Mouse (Mus musculus) G1E (cell line): Measurements from ENCODE around the gene Sgcg. TPM values are rescaled to one million over a fixed set of nuclear protein-coding genes. Genes with fewer than 3 reads are reported as not detected.

Experiments
- ATAC-seq: 2 replicates; pipeline ENCODE4 v1.8.0; 2016; ENCODE audit warnings: mild to moderate bottlenecking; ENCODE audit not compliant: insufficient number of reproducible peaks, poor library complexity, low FRiP score, severe bottlenecking; ENCODE audit errors: extremely low read depth
- DNase-seq: peaks from one replicate; pipeline ENCODE4 v3.0.0; 2012; ENCODE audit warnings: low spot score
- H3K27me3 ChIP-seq: 2 replicates; pipeline ENCODE4 v1.6.1; 2012; ENCODE audit warnings: mild to moderate bottlenecking, low read length, inconsistent platforms; ENCODE audit not compliant: insufficient read depth
- H3K36me3 ChIP-seq: replicated peaks from 2 replicates; pipeline ENCODE3; 2012; ENCODE audit warnings: mild to moderate bottlenecking, inconsistent platforms
- H3K4me1 ChIP-seq: 2 replicates; pipeline ENCODE4 v1.6.1; 2012; ENCODE audit warnings: low read depth, low read length, inconsistent platforms, mixed read lengths; ENCODE audit not compliant: insufficient read depth
- H3K4me3 ChIP-seq: 2 replicates; pipeline ENCODE4 v1.5.1; 2012; ENCODE audit warnings: low read depth, mild to moderate bottlenecking, inconsistent platforms, low read length, moderate library complexity, mixed read lengths
- H3K9me3 ChIP-seq: replicated peaks from 2 replicates; pipeline ENCODE4 v1.6.1; 2012; ENCODE audit warnings: inconsistent platforms
- CTCF ChIP-seq: IDR thresholded peaks from 2 replicates; pipeline ENCODE4 v1.5.1; 2012; ENCODE audit warnings: low read depth, low read length, inconsistent platforms, mixed read lengths
- GATA1 ChIP-seq: IDR thresholded peaks from 2 replicates; pipeline ENCODE4 v1.6.1; 2012; ENCODE audit warnings: borderline replicate concordance, low read length, inconsistent platforms, mixed read lengths
- GATA2 ChIP-seq: IDR thresholded peaks from 2 replicates; pipeline ENCODE4 v1.6.1; 2012; ENCODE audit warnings: low read depth, low read length, inconsistent platforms, borderline replicate concordance
- POLR2AphosphoS5 ChIP-seq: IDR thresholded peaks from 2 replicates; pipeline ENCODE4 v1.6.1; 2012; ENCODE audit warnings: low read depth, low read length, inconsistent platforms; ENCODE audit not compliant: insufficient replicate concordance
- TAL1 ChIP-seq: conservative IDR thresholded peaks from 2 replicates; pipeline ENCODE4 v1.6.1; 2012; ENCODE audit warnings: low read depth, low read length, inconsistent platforms, mixed read lengths
- polyA plus RNA-seq: library from polyadenylated mRNA; stranded (reverse); fragments of >175 nt; gene quantifications from 2 replicates; pipeline ENCODE4 v1.2.3, GENCODE M21; 2012
- total RNA-seq, 2 experiments: library from RNA; stranded (forward) in 1 of 2; stranded (reverse) in 1 of 2; fragments of 200-1000 nt in 1 of 2; fragments of >200 nt in 1 of 2; fragmentation: Nextera tagmentation in 1 of 2; gene quantifications; 2 replicates each; pipeline ENCODE4 v1.2.3; 2014 to 2017

The Sgcg gene
- total and polyA plus RNA-seq, 3 experiments, result 0.16 TPM; not detected in 2

DNA sequence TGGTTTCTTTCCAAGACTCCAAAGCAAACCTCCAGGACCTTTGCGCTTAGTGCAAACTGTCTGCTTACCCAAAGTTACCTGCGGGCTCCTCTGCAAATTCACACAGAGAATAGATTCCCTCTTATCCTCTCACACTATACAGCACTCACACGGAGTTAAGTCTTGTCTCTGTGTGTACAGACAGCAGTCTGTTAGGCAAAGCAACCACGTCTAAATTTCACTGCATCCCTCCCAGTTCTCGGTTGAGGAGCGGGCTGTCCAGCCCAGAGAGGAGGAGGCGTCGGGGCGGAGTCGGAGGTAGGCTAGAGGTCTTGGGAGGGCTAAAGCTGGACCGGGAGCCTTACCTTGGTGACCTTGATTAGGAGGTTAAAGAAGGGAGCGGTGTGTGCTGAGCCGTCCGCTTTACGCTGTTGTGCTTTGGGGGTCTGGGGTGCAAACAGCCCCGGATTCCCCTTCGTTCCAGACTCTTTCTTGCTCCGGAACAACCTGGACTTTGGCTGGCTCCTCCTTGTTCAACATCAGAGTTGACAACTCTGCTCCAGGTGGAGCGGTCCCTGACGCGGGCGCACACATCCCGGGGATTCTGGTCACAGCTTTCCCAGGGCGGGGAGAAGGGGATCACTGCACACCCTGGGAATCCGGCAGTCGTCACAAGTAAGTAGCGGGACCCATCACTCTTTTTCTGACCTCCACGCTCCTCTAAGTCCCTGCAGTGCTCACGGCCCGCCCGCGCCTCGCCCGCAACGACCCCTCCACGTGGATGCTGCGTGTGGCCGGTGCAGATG, 16.3 kb upstream of the Sgcg start:
- H3K27me3 ChIP-seq, result peaks cover 16% of the 10 kb centered on the region

DNA sequence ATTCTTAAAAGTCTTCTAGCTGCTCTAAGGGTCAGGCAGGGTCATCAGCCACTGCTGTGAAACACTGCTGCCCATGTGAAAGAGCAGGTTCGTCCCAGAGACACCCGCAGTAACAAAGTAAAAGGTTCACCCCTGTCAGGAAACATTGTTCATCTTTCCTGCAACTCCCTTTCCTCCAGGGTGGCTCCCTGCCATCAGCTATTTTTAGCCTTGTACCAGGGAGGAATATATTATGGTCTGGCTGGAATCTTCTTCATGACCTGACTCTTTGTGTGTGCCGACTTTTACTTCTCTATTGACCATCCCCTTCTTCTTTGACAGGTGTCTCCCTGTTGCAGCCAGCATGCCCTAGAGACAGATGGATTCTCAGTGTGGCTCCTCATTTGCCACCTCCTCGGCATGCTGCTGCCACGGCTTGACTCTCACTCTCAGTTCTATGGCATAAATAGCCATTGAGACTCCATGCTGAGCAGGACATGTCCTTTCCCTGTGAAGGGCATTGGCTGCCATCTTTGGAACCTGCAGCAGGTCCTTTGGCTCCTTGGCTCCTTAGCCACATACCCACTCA, 9.7 kb upstream of the Sgcg start:
- no peak for ATAC-seq
- Histone ChIP-seq H3K9me3 (no peaks in the 10 kb centered on the region), H3K4me3 (no peak overlapping the region), H3K4me1 (no peaks in the 10 kb centered on the region), H3K27me3 (no peaks in the 10 kb centered on the region; the same call in 1 of the 2 replicates), H3K36me3 (no peaks in the 10 kb centered on the region)
- no peak for DNase-seq
- TF ChIP-seq POLR2AphosphoS5, result no peak
- TF ChIP-seq GATA1, result no peak
- TF ChIP-seq TAL1, result no peak
- no peak for TF ChIP-seq GATA2
- no peak for TF ChIP-seq CTCF

More for the DNA sequence above, 16.3 kb upstream of the Sgcg start:
- ATAC-seq (no peak), DNase-seq (no peak)
- no peaks in the 10 kb centered on the region for H3K9me3 ChIP-seq
- H3K4me3 ChIP-seq, result no peak overlapping the region
- TF ChIP-seq GATA2 (no peak), CTCF (no peak), POLR2AphosphoS5 (no peak), GATA1 (no peak), TAL1 (no peak)
- H3K36me3 ChIP-seq, result no peaks in the 10 kb centered on the region
- H3K4me1 ChIP-seq, result peaks cover 9% of the 10 kb centered on the region

DNA sequence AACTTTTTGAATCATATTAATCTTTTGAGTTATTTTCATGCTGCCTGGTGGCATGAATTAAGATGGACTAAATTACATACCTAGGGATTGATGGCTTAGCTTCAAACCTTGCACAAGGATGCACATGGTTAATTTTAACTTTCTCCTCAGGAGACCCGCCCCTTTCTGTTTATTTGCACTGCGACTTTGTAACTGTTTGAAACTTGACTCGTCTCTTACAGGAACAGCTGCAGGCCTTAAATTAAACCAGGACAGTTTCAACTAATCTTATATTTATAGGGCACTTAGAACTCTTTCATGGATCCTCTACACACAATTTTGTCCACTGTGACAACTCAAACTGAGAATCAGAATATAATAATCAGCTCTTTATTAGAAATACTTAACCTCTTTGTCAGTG, 794 bp upstream of the Sgcg start:
- peaks cover 33% of the 10 kb centered on the region for H3K4me1 ChIP-seq
- no peaks in the 10 kb centered on the region for H3K36me3 ChIP-seq
- H3K4me3 ChIP-seq, result no peak overlapping the region
- ATAC-seq, result no peak
- DNase-seq, result no peak
- no peaks in the 10 kb centered on the region for H3K9me3 ChIP-seq
- H3K27me3 ChIP-seq, result no peaks in the 10 kb centered on the region
- TF ChIP-seq CTCF (no peak), GATA1 (no peak), POLR2AphosphoS5 (no peak), GATA2 (no peak), TAL1 (no peak)

DNA sequence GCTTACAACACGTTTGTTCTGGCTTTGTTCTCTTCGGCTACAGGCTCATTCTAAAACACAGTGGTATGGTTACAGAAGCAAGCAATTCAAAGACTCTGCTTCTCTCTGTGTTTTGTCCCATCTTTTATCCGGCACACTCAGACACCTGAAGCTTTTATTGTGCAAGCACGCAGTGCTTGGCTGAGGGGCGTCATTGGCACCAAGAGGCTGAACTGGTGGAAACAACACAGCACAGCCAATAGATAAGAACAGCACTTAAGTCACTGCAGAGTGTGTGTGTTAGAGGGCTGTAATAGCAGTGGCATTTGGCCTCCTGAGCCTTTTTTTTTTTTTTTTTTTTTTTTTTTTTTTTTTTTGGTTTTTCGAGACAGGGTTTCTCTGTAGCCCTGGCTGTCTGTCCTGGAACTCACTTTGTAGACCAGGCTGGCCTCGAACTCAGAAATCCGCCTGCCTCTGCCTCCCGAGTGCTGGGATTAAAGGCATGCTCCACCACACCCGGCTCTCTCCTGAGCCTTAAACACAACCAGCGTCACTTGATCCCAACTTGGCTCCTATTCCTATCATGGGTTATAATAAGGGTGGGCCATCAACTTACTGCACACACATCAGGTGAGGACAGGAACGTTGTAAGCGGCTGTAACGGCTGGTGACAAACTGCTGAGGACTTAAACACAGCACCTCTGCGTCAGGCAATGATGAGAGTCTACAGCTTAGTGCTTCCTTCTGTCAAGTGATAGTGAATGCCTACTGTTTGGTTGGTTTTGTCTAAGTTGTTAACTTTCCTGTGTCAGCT, 5.5 kb downstream of the Sgcg start:
- no peak for ATAC-seq
- TF ChIP-seq TAL1 (no peak), GATA1 (no peak), GATA2 (no peak), CTCF (no peak), POLR2AphosphoS5 (no peak)
- Histone ChIP-seq H3K36me3 (no peaks in the 10 kb centered on the region), H3K4me1 (peaks cover 13% of the 10 kb centered on the region), H3K9me3 (no peaks in the 10 kb centered on the region), H3K4me3 (no peak overlapping the region), H3K27me3 (no peaks in the 10 kb centered on the region)
- no peak for DNase-seq

DNA sequence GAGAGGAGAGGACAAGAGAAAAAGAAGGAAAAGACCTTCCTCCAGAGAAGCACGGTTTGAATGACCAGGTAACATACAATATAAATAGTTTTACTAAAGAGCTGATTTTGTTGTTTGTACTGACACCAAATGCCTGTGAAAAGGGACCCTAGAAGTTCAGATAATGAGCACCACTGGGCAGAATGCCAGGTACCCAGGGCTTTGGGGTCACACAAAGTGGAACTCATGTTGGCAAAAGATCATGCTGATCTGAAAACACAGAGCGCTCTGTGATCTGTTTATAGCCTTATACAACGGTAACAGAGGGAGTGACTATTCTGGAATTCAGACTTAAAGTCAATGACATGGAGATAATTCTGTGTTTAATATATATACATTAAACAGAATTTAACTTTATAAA, 11.8 kb downstream of the Sgcg start:
- Histone ChIP-seq H3K27me3 (no peaks in the 10 kb centered on the region), H3K9me3 (no peaks in the 10 kb centered on the region), H3K4me3 (no peak overlapping the region), H3K36me3 (no peaks in the 10 kb centered on the region), H3K4me1 (no peaks in the 10 kb centered on the region)
- DNase-seq (no peak), ATAC-seq (no peak)
- TF ChIP-seq GATA1, result no peak
- TF ChIP-seq POLR2AphosphoS5, result no peak
- no peak for TF ChIP-seq TAL1
- TF ChIP-seq CTCF, result no peak
- no peak for TF ChIP-seq GATA2

DNA sequence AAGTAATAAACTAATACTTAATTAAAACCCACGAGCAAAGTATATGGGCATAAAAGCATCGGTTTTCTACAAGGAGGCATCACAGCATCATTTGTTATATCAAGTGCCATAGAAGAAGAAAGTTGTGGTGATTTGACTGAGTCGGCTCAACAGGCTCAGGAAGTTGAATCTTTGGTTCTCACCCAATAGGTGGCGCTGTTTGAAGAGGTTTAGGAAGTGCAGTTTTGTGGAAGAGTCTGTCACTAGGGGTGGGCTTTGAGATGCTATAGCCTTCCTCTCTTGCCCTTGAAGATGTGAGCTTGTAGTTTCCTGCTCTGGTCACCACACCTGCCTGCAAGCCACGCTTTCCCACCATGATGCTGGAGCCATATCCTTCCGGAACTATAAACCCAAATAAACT, 15.7 kb downstream of the Sgcg start:
- H3K4me3 ChIP-seq, result no peak overlapping the region
- peaks cover 11% of the 10 kb centered on the region for H3K4me1 ChIP-seq
- TF ChIP-seq GATA1 (no peak), GATA2 (no peak), TAL1 (no peak), CTCF (no peak; the same call in 1 of the 2 replicates), POLR2AphosphoS5 (no peak)
- no peaks in the 10 kb centered on the region for H3K36me3 ChIP-seq
- no peak for ATAC-seq
- no peaks in the 10 kb centered on the region for H3K27me3 ChIP-seq
- no peaks in the 10 kb centered on the region for H3K9me3 ChIP-seq
- no peak for DNase-seq
